Mouse (Mus musculus): Measurements from ENCODE around the gene Rpl35.

Gene Rpl35

GRCm38 (mm10) chr2:39008954-39009365 lies 3.5 kb upstream of the Rpl35 start:
- Histone ChIP-seq H3K4me3 (replicated peaks; ENCODE audit: low read length) (peak overlapping the region; percentile 98), H3K36me3 (ENCODE audit: insufficient read depth, low read length) (peaks cover 49% of the 10 kb centered on the region), H3K9me3 (ENCODE audit: low read length) (no peaks in the 10 kb centered on the region), H3K4me1 (replicated peaks; ENCODE audit: low read depth, low read length) (peaks cover 67% of the 10 kb centered on the region), H3K27me3 (ENCODE audit: insufficient read depth, low read length) (no peaks in the 10 kb centered on the region)
- no peak for TF ChIP-seq POU5F1 (IDR thresholded peaks at IDR 0.05; ENCODE audit: borderline replicate concordance, low read length)
- no peak for TF ChIP-seq CTCF (conservative IDR thresholded peaks at IDR 0.05; ENCODE audit: low read length)
- no peak for TF ChIP-seq NANOG (IDR thresholded peaks at IDR 0.05; ENCODE audit: borderline replicate concordance, low read length)

DNA sequence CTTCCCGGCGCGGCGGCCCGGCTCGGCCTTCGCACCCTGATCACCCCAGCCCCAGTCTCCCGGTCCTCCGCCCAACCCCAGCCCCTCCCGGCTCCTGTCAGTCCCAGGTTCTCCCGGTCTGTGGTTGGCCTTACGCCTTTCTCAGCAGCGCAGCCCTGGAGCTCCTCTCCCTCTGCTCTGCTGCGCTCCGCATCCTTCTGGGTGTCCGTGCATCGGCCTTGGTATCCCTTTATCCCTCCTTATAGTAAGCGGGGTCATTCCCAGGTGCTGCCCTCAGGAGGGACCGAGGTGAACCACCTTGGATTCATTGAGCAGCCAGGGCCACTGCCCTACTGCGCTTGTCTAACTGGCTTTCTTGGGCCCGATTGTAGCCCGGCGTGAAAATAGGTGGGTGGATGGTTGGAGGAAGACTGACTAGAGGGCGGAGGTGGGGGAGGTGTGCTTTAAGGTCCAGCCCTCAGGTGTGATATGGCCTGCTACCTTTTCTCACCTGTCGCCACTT lies 3.0 kb upstream of the Rpl35 start:
- no peaks in the 10 kb centered on the region for H3K9me3 ChIP-seq (ENCODE audit: low read length)
- no peak for TF ChIP-seq POU5F1 (IDR thresholded peaks at IDR 0.05; ENCODE audit: borderline replicate concordance, low read length)
- no peak for TF ChIP-seq CTCF (conservative IDR thresholded peaks at IDR 0.05; ENCODE audit: low read length)
- TF ChIP-seq NANOG (IDR thresholded peaks at IDR 0.05; ENCODE audit: borderline replicate concordance, low read length) = no peak
- no peaks in the 10 kb centered on the region for H3K27me3 ChIP-seq (ENCODE audit: insufficient read depth, low read length)
- H3K4me1 ChIP-seq (replicated peaks; ENCODE audit: low read depth, low read length) = peaks cover 62% of the 10 kb centered on the region
- peaks cover 49% of the 10 kb centered on the region for H3K36me3 ChIP-seq (ENCODE audit: insufficient read depth, low read length)
- H3K4me3 ChIP-seq (replicated peaks; ENCODE audit: low read length) = peak overlapping the region; percentile 98

DNA sequence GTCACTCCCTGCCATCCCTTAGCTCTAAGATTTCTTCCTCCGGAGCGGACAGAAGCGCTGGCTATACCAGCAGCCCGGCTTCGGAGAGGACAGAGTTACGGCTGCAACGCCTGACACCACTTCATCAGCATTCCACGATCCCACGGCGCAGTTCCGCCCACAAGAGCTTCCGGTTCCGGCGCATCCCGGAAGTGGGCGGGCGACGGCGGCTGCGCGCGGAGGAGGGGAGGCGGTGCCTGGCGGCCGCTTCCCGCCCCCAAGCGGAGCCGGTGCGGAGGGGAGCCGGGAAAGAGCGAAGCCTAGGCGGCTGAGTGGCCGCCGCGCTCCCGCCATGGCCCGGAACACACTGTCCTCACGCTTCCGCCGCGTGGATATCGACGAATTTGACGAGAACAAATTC lies 2.4 kb upstream of the Rpl35 start:
- TF ChIP-seq CTCF (conservative IDR thresholded peaks at IDR 0.05; ENCODE audit: low read length) (no peak), NANOG (IDR thresholded peaks at IDR 0.05; ENCODE audit: borderline replicate concordance, low read length) (no peak), POU5F1 (IDR thresholded peaks at IDR 0.05; ENCODE audit: borderline replicate concordance, low read length) (no peak)
- no peaks in the 10 kb centered on the region for H3K9me3 ChIP-seq (ENCODE audit: low read length)
- peak overlapping the region; percentile 98 for H3K4me3 ChIP-seq (replicated peaks; ENCODE audit: low read length)
- H3K27me3 ChIP-seq (ENCODE audit: insufficient read depth, low read length) = no peaks in the 10 kb centered on the region
- peaks cover 60% of the 10 kb centered on the region for H3K4me1 ChIP-seq (replicated peaks; ENCODE audit: low read depth, low read length)
- peaks cover 49% of the 10 kb centered on the region for H3K36me3 ChIP-seq (ENCODE audit: insufficient read depth, low read length)

GRCm38 (mm10) chr2:39006149-39006730 lies 816 bp upstream of the Rpl35 start:
- Histone ChIP-seq H3K4me3 (replicated peaks; ENCODE audit: low read length) (peak overlapping the region; percentile 98), H3K27me3 (ENCODE audit: insufficient read depth, low read length) (no peaks in the 10 kb centered on the region), H3K36me3 (ENCODE audit: insufficient read depth, low read length) (peaks cover 49% of the 10 kb centered on the region), H3K9me3 (ENCODE audit: low read length) (no peaks in the 10 kb centered on the region), H3K4me1 (replicated peaks; ENCODE audit: low read depth, low read length) (peaks cover 60% of the 10 kb centered on the region)
- TF ChIP-seq CTCF (conservative IDR thresholded peaks at IDR 0.05; ENCODE audit: low read length) (no peak), NANOG (IDR thresholded peaks at IDR 0.05; ENCODE audit: borderline replicate concordance, low read length) (no peak), POU5F1 (IDR thresholded peaks at IDR 0.05; ENCODE audit: borderline replicate concordance, low read length) (no peak)

DNA sequence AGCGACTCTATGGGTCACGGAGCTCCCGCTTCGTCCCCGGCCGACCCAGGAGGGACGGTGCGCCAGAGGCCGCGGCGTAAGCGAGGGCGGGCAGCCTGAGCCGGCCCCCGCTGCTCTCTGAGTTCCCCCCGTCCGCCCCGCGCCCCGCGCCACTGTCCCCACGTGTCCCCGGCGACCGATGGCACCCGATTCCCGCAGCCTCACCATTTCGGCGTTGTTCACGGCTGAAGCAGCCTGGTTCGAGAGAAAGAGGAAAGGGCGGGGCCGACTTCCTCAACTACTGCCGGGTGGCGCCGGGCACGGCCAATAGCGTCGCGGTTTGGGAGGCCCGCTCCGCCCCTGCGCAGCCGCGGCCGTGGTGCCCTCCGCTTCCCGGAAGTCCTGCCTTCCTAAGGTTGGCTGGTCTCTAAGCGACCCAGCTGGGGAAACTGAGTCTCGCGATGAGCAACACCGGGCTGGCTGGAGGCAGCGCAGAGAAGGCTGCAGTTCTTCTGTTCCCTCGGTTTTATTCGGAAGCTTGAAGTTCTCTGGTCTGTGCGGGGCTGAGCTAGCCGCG lies 466 bp downstream of the Rpl35 start, which contains the start of gene Arpc5l:
Arpc5l (plus strand) TSS at position 469 of the 556 bp plus-strand sequence.
- H3K9me3 ChIP-seq (ENCODE audit: low read length) = no peaks in the 10 kb centered on the region
- peaks cover 62% of the 10 kb centered on the region for H3K4me1 ChIP-seq (replicated peaks; ENCODE audit: low read depth, low read length)
- no peaks in the 10 kb centered on the region for H3K27me3 ChIP-seq (ENCODE audit: insufficient read depth, low read length)
- H3K36me3 ChIP-seq (ENCODE audit: insufficient read depth, low read length) = peaks cover 50% of the 10 kb centered on the region
- no peak for TF ChIP-seq CTCF (conservative IDR thresholded peaks at IDR 0.05; ENCODE audit: low read length)
- no peak for TF ChIP-seq NANOG (IDR thresholded peaks at IDR 0.05; ENCODE audit: borderline replicate concordance, low read length)
- TF ChIP-seq POU5F1 (IDR thresholded peaks at IDR 0.05; ENCODE audit: borderline replicate concordance, low read length) = no peak
- H3K4me3 ChIP-seq (replicated peaks; ENCODE audit: low read length) = peak within 1 kb of the TSS; percentile 98

DNA sequence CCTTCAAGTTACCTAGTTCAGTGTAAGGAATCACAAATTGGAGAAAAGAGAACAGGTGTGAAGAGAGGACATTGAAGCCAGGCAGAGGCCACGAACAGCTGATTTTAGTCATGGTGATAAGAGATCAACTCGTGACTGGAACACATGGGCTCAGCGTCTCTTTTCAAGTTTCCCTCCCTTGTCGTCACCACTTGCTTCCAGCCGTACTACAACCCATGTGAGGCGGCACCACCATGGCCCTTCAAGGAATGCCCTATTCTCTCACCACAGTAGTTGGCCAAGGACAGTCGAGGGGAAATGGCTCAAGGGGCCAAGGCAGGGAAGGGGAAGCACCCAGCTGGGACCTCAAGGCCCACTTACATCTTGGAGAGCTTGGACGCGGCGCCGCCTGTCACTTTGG lies 1.1 kb downstream of the Rpl35 start:
- H3K4me3 ChIP-seq (replicated peaks; ENCODE audit: low read length) = peak overlapping the region; percentile 98
- peaks cover 63% of the 10 kb centered on the region for H3K4me1 ChIP-seq (replicated peaks; ENCODE audit: low read depth, low read length)
- TF ChIP-seq CTCF (conservative IDR thresholded peaks at IDR 0.05; ENCODE audit: low read length) = no peak
- no peak for TF ChIP-seq NANOG (IDR thresholded peaks at IDR 0.05; ENCODE audit: borderline replicate concordance, low read length)
- TF ChIP-seq POU5F1 (IDR thresholded peaks at IDR 0.05; ENCODE audit: borderline replicate concordance, low read length) = no peak
- no peaks in the 10 kb centered on the region for H3K27me3 ChIP-seq (ENCODE audit: insufficient read depth, low read length)
- H3K36me3 ChIP-seq (ENCODE audit: insufficient read depth, low read length) = peaks cover 52% of the 10 kb centered on the region
- H3K9me3 ChIP-seq (ENCODE audit: low read length) = no peaks in the 10 kb centered on the region

DNA sequence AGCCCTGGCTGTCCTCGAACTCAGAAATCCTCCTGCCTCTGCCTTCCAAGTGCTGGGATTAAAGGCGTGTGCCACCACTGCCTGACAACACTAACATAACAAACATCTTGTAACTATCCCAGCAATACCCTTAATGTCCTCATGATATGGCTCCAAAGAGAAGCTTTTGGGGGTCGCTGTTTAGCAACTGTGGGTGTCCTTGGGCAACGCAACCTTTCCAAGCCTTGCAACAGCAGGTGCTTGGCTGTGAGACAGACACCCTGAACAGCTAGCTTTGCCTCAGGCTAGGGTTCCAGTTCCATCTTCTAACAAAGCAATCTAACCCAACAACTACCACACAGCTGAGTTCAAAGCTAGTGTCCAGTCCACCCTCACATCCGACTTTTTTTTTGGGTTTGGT lies 1.9 kb downstream of the Rpl35 start:
- TF ChIP-seq POU5F1 (IDR thresholded peaks at IDR 0.05; ENCODE audit: borderline replicate concordance, low read length) = no peak
- no peak for TF ChIP-seq NANOG (IDR thresholded peaks at IDR 0.05; ENCODE audit: borderline replicate concordance, low read length)
- no peak for TF ChIP-seq CTCF (conservative IDR thresholded peaks at IDR 0.05; ENCODE audit: low read length)

DNA sequence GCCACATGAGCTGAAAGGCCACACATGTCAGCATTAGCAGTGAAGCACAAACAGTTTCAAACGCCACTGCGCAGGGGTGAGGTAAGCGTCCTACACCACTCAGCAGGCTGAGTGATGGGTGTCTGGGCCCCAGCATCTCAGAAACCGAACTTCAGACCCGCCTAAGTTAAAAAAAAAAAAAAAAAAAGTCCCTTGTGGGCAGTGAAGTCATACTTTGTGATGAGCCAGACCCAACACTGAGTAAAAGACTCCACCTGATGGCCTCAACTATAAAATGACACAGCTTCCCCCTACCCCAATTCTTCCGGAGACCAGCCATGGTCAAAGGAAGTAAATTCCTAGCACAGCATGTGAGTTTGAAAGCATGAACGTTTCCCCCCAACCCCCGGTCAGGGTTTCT lies 2.3 kb downstream of the Rpl35 start:
- Histone ChIP-seq H3K36me3 (ENCODE audit: insufficient read depth, low read length) (peaks cover 53% of the 10 kb centered on the region), H3K4me1 (replicated peaks; ENCODE audit: low read depth, low read length) (peaks cover 67% of the 10 kb centered on the region), H3K4me3 (replicated peaks; ENCODE audit: low read length) (peak overlapping the region; percentile 98), H3K9me3 (ENCODE audit: low read length) (no peaks in the 10 kb centered on the region), H3K27me3 (ENCODE audit: insufficient read depth, low read length) (no peaks in the 10 kb centered on the region)
- TF ChIP-seq CTCF (conservative IDR thresholded peaks at IDR 0.05; ENCODE audit: low read length) (no peak), POU5F1 (IDR thresholded peaks at IDR 0.05; ENCODE audit: borderline replicate concordance, low read length) (no peak), NANOG (IDR thresholded peaks at IDR 0.05; ENCODE audit: borderline replicate concordance, low read length) (no peak)

More for the DNA sequence above, 1.9 kb downstream of the Rpl35 start:
- peaks cover 63% of the 10 kb centered on the region for H3K4me1 ChIP-seq (replicated peaks; ENCODE audit: low read depth, low read length)
- peaks cover 53% of the 10 kb centered on the region for H3K36me3 ChIP-seq (ENCODE audit: insufficient read depth, low read length)
- no peaks in the 10 kb centered on the region for H3K27me3 ChIP-seq (ENCODE audit: insufficient read depth, low read length)
- H3K9me3 ChIP-seq (ENCODE audit: low read length) = no peaks in the 10 kb centered on the region
- H3K4me3 ChIP-seq (replicated peaks; ENCODE audit: low read length) = peak overlapping the region; percentile 98
